Mouse (Mus musculus) neural tube, embryonic 10.5 days (tissue): ENCODE data around the gene Bmt2.

Source experiments
- DNase-seq: peaks from one replicate; pipeline ENCODE4 v3.0.0-alpha.2; 2017; ENCODE audit warnings: low spot score; ENCODE audit errors: extremely low spot score

The Bmt2 gene

GRCm38 (mm10) chr6:13677818-13678282 is at the start of gene Bmt2:
Gene Bmt2, minus strand, starts transcription at chr6:13677966.
- DNase-seq = peak; percentile 96

GRCm38 (mm10) chr6:13722166-13722565 is 44.4 kb upstream of the Bmt2 start:
- no peak for DNase-seq

GRCm38 (mm10) chr6:13714867-13715266 is 37.1 kb upstream of the Bmt2 start:
- no peak for DNase-seq

- no peak for DNase-seq
These were observed 19.1 kb upstream of the Bmt2 start for GRCm38 (mm10) chr6:13696882-13697281.

GRCm38 (mm10) chr6:13695103-13695845 is 17.5 kb upstream of the Bmt2 start:
- DNase-seq = no peak

- no peak for DNase-seq
These were observed 14.0 kb upstream of the Bmt2 start for GRCm38 (mm10) chr6:13691657-13692294.

- DNase-seq = no peak
These were observed 12.6 kb upstream of the Bmt2 start for GRCm38 (mm10) chr6:13690398-13690797.

- no peak for DNase-seq
These were observed 6.3 kb upstream of the Bmt2 start for GRCm38 (mm10) chr6:13683929-13684595.

- no peak for DNase-seq
These were observed 583 bp upstream of the Bmt2 start for GRCm38 (mm10) chr6:13678349-13678748.

GRCm38 (mm10) chr6:13677141-13677761 is 515 bp downstream of the Bmt2 start:
- DNase-seq = no peak

GRCm38 (mm10) chr6:13676196-13676595 is 1.6 kb downstream of the Bmt2 start:
- no peak for DNase-seq

- no peak for DNase-seq
These were observed 3.0 kb downstream of the Bmt2 start for GRCm38 (mm10) chr6:13674600-13675305.

GRCm38 (mm10) chr6:13665646-13666045 is 12.1 kb downstream of the Bmt2 start:
- DNase-seq = no peak

- DNase-seq = no peak
These were observed 19.8 kb downstream of the Bmt2 start for GRCm38 (mm10) chr6:13658016-13658415.

- DNase-seq = no peak
These were observed 23.7 kb downstream of the Bmt2 start for GRCm38 (mm10) chr6:13654081-13654480.

- no peak for DNase-seq
These were observed 25.5 kb downstream of the Bmt2 start for GRCm38 (mm10) chr6:13652284-13652683.

- no peak for DNase-seq
These were observed 26.9 kb downstream of the Bmt2 start for GRCm38 (mm10) chr6:13650854-13651253.

- no peak for DNase-seq
These were observed 29.5 kb downstream of the Bmt2 start for GRCm38 (mm10) chr6:13648305-13648704.

GRCm38 (mm10) chr6:13636582-13636989 is 41.2 kb downstream of the Bmt2 start:
- no peak for DNase-seq

GRCm38 (mm10) chr6:13632571-13632970 is 45.2 kb downstream of the Bmt2 start:
- no peak for DNase-seq

- no peak for DNase-seq
These were observed 47.2 kb downstream of the Bmt2 start for GRCm38 (mm10) chr6:13630607-13631006.
